Mouse (Mus musculus) right cerebral cortex, postnatal 10 days (tissue): ENCODE results near the gene Prkaa2.
A peak's percentile ranks its signal among the peaks of the same experiment; 100 is the strongest.

Experiments
- DNase-seq, 2 experiments: peaks; one replicate each; pipeline ENCODE4 v3.0.0; 2021; ENCODE audit warnings: low spot score in 2 of 2

The Prkaa2 gene

GRCm38 (mm10) chr4:105109199-105109989, at the start of gene Prkaa2:
TSS of gene Prkaa2 (minus strand) at chr4:105109890.
- peak; percentile 82 to 83 for DNase-seq

GRCm38 (mm10) chr4:105159531-105159870, 49.8 kb upstream of the Prkaa2 start:
- no peak for DNase-seq

- DNase-seq: peak in 1 of 2 experiments; percentile 49
Measured at GRCm38 (mm10) chr4:105158651-105159530, 49.2 kb upstream of the Prkaa2 start.

- DNase-seq: peak; percentile 77 to 81
Measured at GRCm38 (mm10) chr4:105158169-105158555, 48.5 kb upstream of the Prkaa2 start.

- peak; percentile 87 to 89 for DNase-seq
Measured at GRCm38 (mm10) chr4:105157276-105158168, 47.8 kb upstream of the Prkaa2 start, which contains the start of gene Plpp3. TSS of gene Plpp3 (plus strand) at chr4:105157347.

GRCm38 (mm10) chr4:105156955-105157275, 47.2 kb upstream of the Prkaa2 start:
- DNase-seq: no peak

GRCm38 (mm10) chr4:105156281-105156680, 46.6 kb upstream of the Prkaa2 start:
- DNase-seq: no peak

GRCm38 (mm10) chr4:105153227-105153626, 43.5 kb upstream of the Prkaa2 start:
- no peak for DNase-seq

GRCm38 (mm10) chr4:105151911-105152690, 42.4 kb upstream of the Prkaa2 start:
- DNase-seq: peak; percentile 89

- DNase-seq: peak in 1 of 2 experiments; percentile 38
Measured at GRCm38 (mm10) chr4:105149492-105149891, 39.8 kb upstream of the Prkaa2 start.

- DNase-seq: no peak
Measured at GRCm38 (mm10) chr4:105133350-105134050, 23.8 kb upstream of the Prkaa2 start.

- DNase-seq: no peak
Measured at GRCm38 (mm10) chr4:105131756-105132314, 22.1 kb upstream of the Prkaa2 start.

- DNase-seq: no peak
Measured at GRCm38 (mm10) chr4:105129212-105129611, 19.5 kb upstream of the Prkaa2 start.

- peak; percentile 38 to 57 for DNase-seq
Measured at GRCm38 (mm10) chr4:105122429-105122828, 12.7 kb upstream of the Prkaa2 start.

GRCm38 (mm10) chr4:105121081-105121480, 11.4 kb upstream of the Prkaa2 start:
- DNase-seq: peak in 1 of 2 experiments; percentile 62

GRCm38 (mm10) chr4:105113468-105113867, 3.8 kb upstream of the Prkaa2 start:
- DNase-seq: peak in 1 of 2 experiments; percentile 16

GRCm38 (mm10) chr4:105113042-105113441, 3.4 kb upstream of the Prkaa2 start:
- peak in 1 of 2 experiments; percentile 16 for DNase-seq

- peak in 1 of 2 experiments; percentile 16 for DNase-seq
Measured at GRCm38 (mm10) chr4:105111770-105112169, 2.1 kb upstream of the Prkaa2 start.

GRCm38 (mm10) chr4:105110684-105111035, 970 bp upstream of the Prkaa2 start:
- peak in 1 of 2 experiments; percentile 51 for DNase-seq
